Mouse (Mus musculus): ENCODE measurements around the gene Dlgap4. TPM values are rescaled to one million over a fixed set of nuclear protein-coding genes. Genes with fewer than 3 reads are reported as not detected.
A peak's percentile ranks its signal among the peaks of the same experiment; 100 is the strongest.

Dlgap4 gene
- polyA plus RNA-seq, 1 experiment, result 67.0 TPM

DNA sequence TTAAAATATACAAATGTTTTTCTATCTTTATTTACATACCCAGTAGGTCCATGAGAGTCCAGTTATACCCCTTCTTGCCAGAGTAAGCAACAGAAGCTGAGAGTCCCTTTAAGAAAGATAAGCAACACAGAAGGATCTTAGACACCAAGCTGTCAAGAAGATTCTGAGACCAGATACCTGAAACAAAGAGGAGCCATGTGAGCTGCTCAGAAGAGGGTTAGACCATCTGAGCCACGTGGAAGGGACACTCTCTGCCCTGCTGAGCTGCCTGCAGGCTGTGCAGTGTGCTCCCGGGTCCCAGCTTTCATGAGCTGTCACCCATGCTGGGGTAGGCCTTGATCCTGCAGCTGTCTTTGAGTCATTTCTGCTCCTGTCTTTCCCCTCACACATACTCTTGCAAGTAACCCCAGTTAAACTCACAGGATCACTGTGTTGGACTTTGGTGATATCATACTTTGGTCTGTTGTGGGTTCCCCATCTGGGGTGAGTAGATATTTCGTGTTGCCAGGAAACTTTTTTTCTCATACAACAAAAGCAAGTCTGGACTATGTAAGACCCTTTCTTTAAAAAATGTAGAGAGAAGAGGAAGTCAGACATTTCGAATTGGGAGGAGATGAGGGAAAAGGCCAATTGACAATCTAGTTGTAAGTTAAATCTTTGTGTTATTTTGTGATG, 190.3 kb downstream of the Dlgap4 start:
- no peak for DNase-seq (ENCODE audit: low spot score)

DNA sequence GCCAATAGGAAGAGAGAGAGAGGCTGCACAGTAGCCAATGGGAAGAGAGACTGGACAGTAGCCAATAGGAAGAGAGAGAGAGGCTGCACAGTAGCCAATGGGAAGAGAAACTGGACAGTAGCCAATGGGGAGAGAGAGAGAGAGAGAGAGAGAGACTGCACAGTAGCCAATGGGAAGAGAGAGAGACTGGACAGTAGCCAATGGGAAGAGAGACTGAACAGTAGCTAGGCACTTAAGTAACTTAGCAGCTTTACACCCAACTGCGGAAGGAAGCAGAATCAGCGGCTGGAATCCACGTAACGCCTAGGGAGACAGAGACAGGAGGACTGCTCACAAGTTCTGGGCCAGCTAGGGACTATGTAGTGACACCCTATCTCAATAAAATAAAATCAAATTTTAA, 191.1 kb downstream of the Dlgap4 start:
- DNase-seq (ENCODE audit: low spot score), result no peak

GRCm38 (mm10) chr2:156806886-156807285, 193.4 kb downstream of the Dlgap4 start:
- no peak for DNase-seq (ENCODE audit: low spot score)

GRCm38 (mm10) chr2:156809579-156809978, 196.1 kb downstream of the Dlgap4 start:
- DNase-seq (ENCODE audit: low spot score), result peak; percentile 26

- no peak for DNase-seq (ENCODE audit: low spot score)
Observed at GRCm38 (mm10) chr2:156810716-156811115, 197.2 kb downstream of the Dlgap4 start.

- no peak for DNase-seq (ENCODE audit: low spot score)
Observed at GRCm38 (mm10) chr2:156811556-156811955, 198.1 kb downstream of the Dlgap4 start.

Other genes with a start within 250 kb of the Dlgap4 start
- gene Epb41l1, start 192.8 kb upstream of the Dlgap4 start, polyA plus RNA-seq (2012; rRNA removed), result 36.9 and 46.7 TPM in 2 replicates
- 18.6 and 20.4 TPM in 2 replicates for gene Aar2, start 66.1 kb upstream of the Dlgap4 start, polyA plus RNA-seq (2012; rRNA removed)
- gene Myl9, start 161.7 kb downstream of the Dlgap4 start, polyA plus RNA-seq (2012; rRNA removed), result 4,146 and 6,672 TPM in 2 replicates
- 4.6 and 4.8 TPM in 2 replicates for gene Tgif2, start 226.3 kb downstream of the Dlgap4 start, polyA plus RNA-seq (2012; rRNA removed)
- gene 4930518I15Rik, start 244.2 kb downstream of the Dlgap4 start, polyA plus RNA-seq (2012; rRNA removed), result 3.7 and 3.9 TPM in 2 replicates
- gene Rab5if, start 249.4 kb downstream of the Dlgap4 start, polyA plus RNA-seq (2012; rRNA removed), result 110 and 134 TPM in 2 replicates

Measured in urinary bladder, adult 2 months (tissue).